Mouse (Mus musculus) right cerebral cortex, postnatal 36 days (tissue): ENCODE results near the gene Pex11g.

Source experiments
- DNase-seq, 2 experiments: peaks; one replicate each; pipeline ENCODE4 v3.0.0; 2022; ENCODE audit warnings: low spot score in 2 of 2, mixed read lengths in 1 of 2

The Pex11g gene

DNA sequence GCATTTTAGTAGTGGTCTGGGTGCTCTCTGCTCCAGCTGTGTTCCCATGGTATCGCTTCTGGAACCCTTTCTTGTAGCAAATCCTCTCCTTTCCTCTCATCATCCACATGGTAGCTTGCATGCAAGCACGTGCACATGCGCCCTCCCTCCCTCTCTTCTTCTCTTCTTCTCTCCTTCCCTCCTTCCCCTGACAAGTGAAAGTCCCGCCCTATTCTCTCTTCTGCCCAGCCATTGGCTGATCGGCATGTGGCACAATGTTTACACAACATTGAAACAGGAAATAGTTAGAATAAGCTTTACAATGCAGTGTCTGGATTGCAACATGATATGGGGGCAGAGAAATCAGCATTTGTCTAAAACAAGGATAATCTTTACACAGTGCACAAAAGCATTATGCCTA is 14.1 kb upstream of the Pex11g start:
- no peak for DNase-seq

DNA sequence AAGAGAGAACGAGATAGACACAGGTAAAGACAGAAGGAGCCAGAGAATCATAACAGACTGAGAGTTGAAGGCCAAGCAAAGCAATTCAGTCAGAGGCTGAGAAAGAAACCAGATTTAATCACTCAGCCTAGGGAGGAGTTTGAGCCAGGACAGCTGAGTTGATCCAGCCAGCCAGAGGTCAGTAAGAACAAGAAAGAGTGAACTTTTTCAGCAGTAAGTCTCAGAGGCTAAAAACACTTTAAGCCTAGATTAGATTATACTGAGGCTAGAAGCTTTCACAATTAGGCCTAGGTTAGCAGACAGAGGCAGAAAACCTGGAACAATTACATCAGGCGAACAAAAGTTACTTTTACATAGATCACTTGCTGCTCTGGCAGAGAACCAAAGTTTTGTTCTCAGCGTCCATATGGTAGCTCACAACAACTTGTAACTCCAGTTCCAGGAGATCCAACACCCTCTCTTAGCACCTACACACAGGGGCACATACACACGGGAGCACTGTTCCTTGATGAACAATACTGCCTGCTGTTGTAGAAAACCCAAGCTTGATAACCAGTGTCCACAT is 12.8 kb upstream of the Pex11g start:
- no peak for DNase-seq

DNA sequence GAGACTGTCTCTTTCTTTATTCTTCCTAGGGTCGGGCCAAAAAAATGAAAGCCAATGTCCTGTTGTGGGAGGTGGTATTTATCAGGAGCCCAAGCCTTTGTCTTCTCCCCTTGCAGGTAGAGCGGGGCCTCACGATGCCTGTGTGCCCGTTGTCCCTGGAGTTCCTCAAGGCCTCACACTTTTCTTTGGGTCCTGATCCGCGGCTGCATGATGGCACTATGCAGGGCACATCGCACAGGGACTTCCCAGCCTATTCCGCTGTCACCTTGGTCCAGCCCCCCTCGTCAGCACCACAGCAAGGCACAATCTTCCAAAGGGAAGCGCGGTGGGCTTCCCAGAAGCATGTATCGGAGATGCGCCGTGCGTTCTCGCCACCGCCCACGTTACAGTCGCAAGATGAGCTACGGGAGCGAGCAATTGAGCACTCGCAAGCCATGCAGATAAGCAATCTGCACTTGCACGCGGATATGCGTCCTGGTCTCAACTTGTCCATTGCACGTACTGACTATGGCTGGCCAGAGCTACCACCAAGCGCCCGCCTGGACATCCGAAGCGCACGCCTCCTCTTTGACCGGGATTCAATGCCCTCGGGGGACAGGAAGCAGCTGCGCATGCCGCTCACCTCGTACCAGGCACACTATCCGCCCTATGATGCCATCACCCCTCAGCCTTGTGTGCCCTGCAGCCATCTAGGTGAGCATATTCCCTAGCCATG is 8.4 kb upstream of the Pex11g start:
- no peak for DNase-seq

DNA sequence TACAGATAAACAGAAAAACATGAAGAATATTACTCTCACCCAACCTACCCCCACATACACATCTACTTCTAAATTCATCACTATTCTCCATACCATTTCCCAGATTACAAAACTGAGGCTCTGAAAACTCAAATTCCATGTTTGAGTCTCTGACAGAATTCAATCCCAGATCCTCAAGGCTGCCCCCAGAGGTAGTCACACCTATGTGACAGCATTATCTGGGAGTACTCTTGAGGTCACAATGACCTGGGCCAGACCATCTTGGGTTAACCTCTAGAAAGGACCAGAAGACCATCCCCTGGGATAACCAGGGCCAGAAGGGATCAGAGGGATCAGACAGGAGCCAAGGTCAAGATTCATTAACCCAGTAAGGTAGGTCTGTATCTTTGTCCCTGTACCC is 3.1 kb upstream of the Pex11g start, which contains the start of gene Tex45:
TSS of gene Tex45 (plus strand) at position 301 of the 400 bp plus-strand sequence.
- no peak for DNase-seq

DNA sequence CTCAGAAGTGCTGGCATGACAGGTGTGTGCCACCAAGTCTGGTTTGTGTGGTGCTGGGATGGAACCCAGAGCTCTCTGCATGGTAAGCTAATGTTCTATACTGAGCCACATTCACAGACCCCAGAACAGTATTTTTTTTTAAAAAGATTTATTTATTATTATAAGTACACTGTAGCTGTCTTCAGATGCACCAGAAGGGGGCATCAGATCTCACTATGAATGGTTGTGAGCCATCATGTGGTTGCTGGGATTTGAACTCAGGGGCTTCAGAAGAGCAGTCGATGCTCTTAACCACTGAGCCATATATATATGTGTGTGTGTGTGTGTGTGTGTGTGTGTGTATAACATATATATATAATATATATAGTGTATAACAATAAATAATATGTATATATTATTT is 1.4 kb upstream of the Pex11g start:
- DNase-seq: no peak

DNA sequence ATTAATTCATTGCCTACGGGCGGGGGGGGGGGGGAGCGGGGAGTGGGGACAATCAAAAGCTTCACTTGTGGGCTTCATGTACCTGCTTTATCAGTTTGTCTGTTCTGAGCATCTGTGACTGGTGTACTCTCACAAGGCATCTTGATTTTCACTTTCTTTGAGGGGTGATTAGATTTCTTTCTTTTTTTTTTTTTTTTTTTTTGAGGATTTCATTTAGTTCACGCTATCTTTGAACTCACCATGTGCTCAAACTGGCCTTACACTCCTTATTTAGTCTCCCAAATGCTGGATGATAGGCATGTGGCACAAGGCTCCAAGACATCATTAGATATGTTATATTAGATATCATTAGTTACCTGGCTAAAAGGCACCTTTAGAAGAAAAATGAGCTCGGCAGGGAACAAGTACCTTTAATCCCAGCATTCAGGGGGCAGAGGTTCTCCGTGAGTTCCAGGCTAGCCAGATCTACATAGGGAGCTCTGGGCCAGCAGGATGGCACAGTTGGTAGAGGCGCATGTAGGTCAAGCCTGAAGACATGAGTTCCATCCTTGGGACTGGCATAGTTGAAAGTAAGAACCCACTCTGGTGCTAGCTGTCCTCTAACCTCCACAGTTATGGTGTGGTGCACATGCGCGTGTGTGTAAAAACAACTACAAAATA is 536 bp upstream of the Pex11g start:
- DNase-seq: no peak

DNA sequence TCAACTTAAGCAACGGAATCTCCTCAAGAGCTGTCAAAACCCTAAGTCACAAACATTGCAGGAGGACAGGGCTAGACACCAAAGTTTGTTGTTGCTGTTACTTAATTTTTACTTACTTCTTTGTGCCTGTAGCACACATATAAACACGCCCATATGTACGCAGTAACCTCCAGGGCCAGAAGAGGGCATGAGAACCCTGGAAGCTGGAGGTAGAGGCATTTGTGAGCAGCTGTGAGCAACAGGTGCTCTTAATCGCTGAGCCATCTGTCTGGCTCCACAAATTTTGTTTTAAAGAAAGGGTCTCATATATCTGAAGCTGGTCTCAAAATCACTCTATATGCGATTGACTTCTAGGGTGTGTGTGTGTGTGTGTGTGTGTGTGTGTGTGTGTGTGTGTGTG is 3.2 kb downstream of the Pex11g start:
- DNase-seq: no peak

DNA sequence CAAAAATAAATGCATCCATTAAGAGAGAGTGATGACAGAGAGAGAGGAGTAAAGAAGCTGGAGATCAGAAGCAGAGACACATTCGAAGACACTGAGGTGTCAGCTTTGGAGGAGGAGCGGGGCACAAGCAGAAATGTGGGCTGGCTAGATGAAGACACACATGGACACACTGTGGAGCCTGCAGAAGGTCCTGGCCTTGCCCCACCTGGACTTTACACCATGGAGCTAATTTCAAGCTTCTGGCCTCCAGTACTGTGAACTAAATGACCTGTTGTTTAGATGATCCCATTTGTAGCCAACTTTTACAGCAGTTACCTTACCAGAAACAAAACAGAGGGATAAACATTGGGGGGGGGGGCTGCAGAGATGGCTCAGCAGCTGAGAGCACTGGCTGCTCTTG is 4.2 kb downstream of the Pex11g start:
- DNase-seq: no peak

DNA sequence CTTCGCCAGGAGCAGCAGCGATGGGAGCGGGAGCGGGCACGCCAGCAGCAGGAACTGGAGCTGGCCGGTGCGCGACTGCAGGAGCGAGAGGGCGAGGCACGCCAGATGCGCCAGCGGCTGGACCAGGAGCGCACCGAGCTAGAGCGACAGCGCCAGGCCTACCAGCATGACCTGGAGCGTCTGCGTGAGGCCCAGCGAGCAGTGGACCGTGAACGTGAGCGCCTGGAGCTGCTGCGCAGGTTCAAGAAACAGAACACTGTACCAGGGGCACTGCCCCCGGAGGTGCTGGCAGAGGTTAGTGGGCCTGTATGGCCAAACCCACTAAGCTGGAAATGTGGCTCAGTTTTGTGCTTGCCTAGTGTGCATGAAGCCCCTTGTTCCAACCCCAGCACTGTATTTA is 15.5 kb downstream of the Pex11g start:
- no peak for DNase-seq

DNA sequence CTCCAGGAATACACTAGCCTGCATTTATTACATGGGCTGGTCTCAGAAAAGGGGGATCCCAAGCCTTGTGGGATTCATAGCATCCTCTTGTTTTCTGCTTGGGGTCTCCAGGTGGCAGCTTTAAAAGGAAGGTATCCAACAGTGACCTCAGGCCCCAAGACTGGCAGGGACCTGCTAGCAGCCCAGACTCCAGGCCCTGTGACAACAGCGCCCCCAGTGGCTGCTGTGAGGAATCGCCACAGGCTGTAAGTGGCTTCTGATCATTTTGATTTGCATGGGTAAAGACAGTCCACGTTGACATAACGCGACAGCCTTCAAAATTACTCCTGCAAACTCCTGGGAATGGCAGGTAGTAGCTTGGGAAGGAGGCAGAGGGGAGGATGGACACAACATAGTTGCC is 16.8 kb downstream of the Pex11g start:
- no peak for DNase-seq

DNA sequence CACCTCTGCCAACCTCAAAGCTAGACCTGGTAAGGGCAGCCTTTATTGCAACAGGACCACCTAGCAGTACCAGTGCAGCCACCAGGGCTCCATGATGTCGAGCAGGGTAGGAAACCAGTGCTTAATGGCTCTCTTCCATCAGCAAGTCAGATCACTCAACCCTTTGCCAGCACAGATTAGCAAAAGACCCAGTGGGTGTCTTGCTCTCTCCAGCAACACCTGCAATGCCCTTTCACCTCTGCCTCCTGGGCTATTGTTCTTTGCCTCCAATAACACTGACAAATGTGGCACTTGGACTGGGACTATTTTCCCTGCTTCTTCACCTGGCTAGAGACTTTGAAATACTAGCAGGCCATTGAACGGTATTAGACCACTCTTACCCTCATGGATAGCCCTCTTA is 18.3 kb downstream of the Pex11g start:
- no peak for DNase-seq

DNA sequence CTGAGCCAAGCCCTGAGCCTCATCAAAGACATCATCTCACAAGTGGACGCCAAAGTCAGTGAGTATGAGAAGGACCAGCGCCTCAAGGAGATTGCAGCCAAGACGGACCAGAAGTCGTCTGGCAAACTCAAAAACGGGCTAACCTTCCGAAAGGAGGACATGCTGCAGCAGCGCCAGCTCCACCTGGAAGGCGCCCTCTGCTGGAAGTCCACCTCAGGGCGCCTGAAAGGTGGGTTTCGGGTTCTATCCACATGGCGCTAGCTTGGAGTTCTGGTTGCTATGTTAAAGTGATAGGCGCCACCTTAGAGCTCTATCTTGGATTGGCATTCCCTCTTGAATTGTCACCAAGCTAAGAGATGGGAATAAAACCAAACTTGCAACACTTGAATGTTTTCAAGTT is 28.0 kb downstream of the Pex11g start:
- no peak for DNase-seq

DNA sequence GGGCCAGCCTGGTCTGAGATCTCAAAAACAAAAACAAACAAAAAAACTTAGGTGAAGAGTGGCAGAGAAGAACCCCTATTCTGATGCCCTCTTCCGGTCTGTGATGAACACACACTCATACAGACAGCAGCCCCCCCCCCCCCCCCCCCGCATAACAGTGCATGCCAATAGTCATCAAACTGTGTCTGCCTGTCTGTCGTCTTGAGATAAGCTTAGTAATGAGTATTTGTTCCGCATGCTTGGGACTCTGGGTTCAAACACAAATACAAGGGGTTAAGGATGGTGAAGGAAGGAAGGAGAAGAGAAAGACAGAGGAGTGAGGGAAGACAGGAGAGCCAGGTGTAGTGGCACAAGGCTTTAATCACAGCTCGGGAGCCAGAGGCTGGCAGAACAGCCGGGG is 31.0 kb downstream of the Pex11g start:
- no peak for DNase-seq

DNA sequence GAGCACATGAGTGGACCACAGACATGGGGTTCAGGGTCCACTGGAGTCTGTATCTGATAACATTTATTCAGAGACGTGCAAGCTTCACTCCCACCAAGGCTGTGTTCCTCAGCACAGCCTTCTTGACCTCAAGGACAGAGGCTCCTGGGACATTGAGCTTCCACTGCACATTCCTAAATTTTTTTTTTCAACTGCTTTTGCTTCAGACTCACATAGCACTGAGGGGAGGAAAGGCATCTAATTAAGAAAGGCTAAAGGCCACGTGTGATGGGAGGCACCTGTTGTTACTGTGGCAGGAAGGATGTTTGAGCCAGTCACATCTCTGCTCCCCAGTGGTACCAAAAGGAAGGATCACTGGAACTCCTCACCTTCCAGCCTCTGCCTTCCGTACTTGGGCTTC is 36.4 kb downstream of the Pex11g start:
- no peak for DNase-seq

DNA sequence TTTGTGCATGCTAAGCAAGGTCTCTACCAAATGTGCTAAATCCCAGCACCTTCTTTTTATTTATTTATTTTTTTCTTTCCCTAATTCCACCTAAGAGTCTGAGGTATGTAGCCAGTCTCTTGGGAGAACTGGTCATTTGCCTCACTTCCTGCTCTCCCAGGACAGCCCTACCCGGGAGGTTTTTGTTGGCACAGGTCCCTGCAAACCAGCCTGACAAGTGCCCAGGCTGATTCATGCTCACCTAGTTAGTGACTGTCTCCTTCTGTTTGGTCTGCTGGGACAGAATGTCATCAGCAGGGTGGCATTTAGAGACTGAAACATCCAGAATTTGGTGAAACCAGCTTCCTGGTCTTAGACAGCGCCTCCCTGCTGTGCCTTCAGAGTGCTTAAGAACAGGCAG is 37.5 kb downstream of the Pex11g start:
- no peak for DNase-seq

DNA sequence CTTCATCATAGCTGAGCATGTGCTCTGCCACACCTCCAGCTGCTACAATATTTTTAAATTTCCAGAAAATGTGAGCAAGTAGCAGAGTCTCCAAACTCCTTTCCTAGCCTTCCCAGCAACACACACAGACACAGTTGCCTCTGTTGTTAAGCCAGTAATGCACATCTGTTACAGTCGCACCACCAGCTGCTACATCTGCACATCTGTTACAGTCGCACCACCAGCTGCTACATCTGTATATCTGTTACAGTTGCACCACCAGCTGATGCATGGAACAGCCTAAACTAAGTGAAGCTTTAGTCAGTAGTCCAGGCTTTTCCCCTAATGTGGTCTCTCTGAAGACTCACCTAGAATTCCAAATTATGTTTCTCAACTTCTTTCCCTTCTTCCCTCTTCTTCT is 39.1 kb downstream of the Pex11g start:
- peak in 1 of 2 experiments; percentile 9 for DNase-seq

DNA sequence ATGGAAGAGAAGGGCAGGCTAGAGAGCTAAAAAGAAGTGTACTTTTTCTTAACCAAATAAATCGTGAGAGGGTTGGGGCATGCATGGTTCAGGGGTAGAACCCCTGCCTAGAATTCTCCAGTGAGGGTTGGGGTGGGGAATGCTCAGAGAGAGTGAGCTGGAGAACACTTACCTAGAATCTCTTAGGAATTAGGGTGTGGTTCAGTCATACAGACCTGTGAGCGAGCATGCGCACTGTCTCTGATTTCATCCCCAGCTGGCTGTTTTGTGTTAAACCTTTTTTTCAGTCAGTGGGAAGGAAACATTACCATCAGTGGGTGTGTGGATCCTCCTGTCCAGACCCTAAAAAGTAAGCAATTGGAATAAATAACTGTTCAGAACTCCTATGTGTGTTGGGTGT is 41.3 kb downstream of the Pex11g start:
- DNase-seq: no peak

DNA sequence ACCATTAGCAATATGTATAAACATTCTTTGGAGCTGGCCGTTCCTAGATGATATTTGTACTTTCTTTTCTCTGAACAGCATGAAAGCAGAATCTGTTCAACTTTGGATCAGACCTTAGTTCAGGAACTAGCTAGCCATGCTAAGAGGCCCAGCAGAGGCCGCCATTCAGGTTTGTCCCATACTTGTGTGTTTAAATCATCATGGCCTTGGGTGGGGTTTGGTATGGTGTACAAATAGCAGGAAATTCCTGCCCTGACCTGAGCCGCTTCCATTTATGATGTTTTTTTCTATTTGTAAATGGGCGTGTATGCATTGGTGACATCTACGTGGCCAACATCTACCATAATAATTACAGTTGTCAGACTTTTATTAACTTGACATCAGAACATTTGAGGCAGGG is 42.3 kb downstream of the Pex11g start:
- no peak for DNase-seq

DNA sequence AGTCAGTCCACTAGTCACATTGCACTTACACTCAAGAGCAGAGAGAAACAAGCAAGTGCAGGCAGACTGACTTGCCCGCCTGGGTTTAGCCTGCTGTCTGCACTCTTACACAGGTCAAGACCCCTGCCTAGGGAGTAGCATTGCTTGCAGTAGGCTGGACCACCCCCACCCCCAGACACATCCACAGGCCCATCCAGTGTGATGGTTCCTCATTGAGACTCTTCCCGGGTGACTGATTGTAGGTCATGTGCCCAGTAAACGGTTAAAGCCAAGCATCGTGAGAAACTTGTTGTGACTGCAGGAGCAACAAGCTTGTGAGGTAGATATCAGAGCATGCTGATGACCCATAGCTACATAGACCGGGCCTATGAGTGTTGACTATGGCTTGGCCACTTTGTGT is 46.0 kb downstream of the Pex11g start:
- no peak for DNase-seq

DNA sequence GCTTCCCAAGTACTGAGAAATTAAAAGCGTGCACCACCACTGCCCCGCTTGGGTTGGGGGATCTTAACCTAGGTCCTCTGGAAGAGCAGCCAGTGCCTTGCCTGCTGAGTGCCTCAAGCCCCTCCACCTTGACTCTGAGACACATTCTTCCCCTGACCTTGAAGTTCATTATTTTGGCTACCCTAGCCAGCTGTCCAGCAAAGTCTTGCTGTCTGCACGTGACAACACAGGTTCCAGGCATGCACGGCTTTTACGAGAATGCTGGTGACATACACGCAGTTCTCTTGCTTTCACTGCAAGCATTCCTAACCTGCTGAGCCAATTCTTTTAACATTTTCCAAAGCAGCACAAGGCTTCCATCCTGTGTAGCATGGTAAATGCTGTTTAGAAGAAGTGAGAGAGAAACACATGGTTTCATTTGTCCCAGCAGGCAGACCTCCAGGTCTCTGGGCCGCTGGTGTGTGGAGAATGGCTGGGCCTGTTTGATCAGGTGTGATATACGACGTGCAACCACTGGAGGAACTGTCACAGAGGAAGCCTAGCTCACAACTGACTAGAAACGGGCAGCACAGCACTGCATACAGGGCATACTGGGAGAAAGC is 47.3 kb downstream of the Pex11g start:
- DNase-seq: no peak

DNA sequence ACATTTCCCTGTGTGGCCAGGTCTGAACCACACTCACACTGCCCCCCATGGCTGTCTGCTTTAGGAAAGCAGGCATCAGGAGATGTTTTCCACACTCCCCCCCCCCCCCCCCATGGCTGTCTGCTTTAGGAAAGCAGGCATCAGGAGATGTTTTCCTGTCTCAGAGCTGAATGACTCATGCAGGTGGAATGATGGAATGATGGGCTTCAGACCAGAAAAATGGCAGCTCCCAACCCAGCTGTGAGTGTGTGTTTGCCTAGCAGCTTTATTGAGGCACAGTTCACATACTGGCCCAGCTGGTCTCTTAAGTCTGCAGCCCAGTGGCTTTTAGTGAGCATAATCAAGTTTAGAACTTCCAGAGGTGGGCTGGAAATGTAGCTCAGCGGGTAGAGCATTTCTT is 49.4 kb downstream of the Pex11g start:
- DNase-seq: no peak

DNA sequence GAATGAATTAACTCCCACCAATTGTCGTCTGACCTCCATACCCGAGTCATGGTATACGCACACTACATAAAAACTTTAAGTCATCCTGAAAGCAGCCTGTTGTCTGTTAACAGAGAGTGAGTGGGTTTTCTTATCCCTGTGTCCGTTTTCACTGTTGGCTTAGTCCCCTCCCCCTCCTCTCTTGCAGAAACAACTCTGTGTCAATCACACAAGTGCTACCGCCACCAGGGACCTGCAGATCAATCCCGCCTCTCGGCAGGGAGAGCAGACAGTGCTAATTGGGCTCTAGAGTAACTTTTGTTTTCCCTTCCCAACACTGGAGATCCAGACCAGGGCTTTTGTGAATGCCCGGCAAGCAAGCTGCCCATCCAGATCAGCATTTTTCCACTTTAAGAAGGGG is 50.0 kb downstream of the Pex11g start:
- no peak for DNase-seq

DNA sequence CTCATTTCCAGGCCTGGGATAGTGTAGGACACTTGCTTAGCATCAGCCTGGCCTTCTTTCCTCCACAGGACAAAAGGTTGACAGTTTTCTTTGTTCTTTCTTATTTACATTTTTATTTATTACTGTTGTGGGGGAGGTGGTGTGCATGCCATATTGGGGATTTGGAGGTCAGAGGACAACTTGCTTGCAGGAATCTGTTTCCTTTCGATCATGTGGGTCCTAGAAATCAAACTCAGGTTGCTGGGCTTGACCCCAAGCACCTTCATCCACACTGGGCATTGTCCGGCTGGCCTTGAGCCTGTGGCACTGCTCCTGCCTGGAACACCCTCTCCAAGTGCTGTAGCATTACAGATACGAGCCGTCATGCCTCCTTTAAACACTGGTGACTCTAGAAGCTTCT is 50.6 kb downstream of the Pex11g start:
- DNase-seq: no peak
